Mouse (Mus musculus): ENCODE results near the gene Hps4.

GRCm38 (mm10) chr5:112316468-112316867, 26.4 kb upstream of the Hps4 start:
- no peak for TF ChIP-seq CHD2 (IDR thresholded peaks at IDR 0.05; ENCODE audit: low read depth, low read length)
- TF ChIP-seq ZC3H11A (IDR thresholded peaks at IDR 0.05; ENCODE audit: borderline replicate concordance, low read depth, low read length), result no peak
- TF ChIP-seq HCFC1 (IDR thresholded peaks at IDR 0.05; ENCODE audit: borderline replicate concordance, insufficient read depth, low read length), result no peak

All from ES-E14 (cell line).